Mouse (Mus musculus): Measurements from ENCODE around the gene Ascl1. TPM values are rescaled to one million over a fixed set of nuclear protein-coding genes. Genes with fewer than 3 reads are reported as not detected.
A peak's percentile ranks its signal among the peaks of the same experiment; 100 is the strongest.

The Ascl1 gene
- polyA plus RNA-seq (2016; fragmentation: Nextera tagmentation; extraction: Ambion mirVana), result 15.7 and 41.5 TPM in 2 replicates

GRCm38 (mm10) chr10:87493576-87493975 is at the start of gene Ascl1:
Gene Ascl1 (minus strand): TSS chr10:87493660.
- WGBS, result under 1% methylated on average over 33 of the region's 34 CpGs
- peak within 1 kb of the TSS; percentile 78 for H3K4me3 ChIP-seq

GRCm38 (mm10) chr10:87534172-87534571 is 40.7 kb upstream of the Ascl1 start:
- no peak overlapping the region for H3K4me3 ChIP-seq
- no peaks in the 10 kb centered on the region for H3K4me1 ChIP-seq (replicated peaks)
- no peak for DNase-seq (ENCODE audit: low spot score)
- 84% methylated on average over 1 of the region's 1 CpGs for WGBS
- H3K27ac ChIP-seq, result no peak overlapping the region
- H3K36me3 ChIP-seq, result no peaks in the 10 kb centered on the region
- H3K27me3 ChIP-seq (ENCODE audit: insufficient read depth, poor library complexity, severe bottlenecking), result no peaks in the 10 kb centered on the region
- no peaks in the 10 kb centered on the region for H3K9me3 ChIP-seq

More at GRCm38 (mm10) chr10:87493576-87493975, at the start of gene Ascl1:
- Histone ChIP-seq H3K27me3 (ENCODE audit: insufficient read depth, poor library complexity, severe bottlenecking) (peaks cover 96% of the 10 kb centered on the region), H3K9me3 (peaks cover 3% of the 10 kb centered on the region), H3K36me3 (no peaks in the 10 kb centered on the region), H3K27ac (peak within 1 kb of the TSS; percentile 93), H3K4me1 (replicated peaks) (peaks cover 65% of the 10 kb centered on the region)
- no peak for DNase-seq (ENCODE audit: low spot score)

GRCm38 (mm10) chr10:87521646-87522045 is 28.2 kb upstream of the Ascl1 start, which contains the start of gene Pah:
Gene Pah (plus strand): TSS chr10:87521795.
- WGBS, result 86% methylated on average over 5 of the region's 5 CpGs
- no peak for DNase-seq (ENCODE audit: low spot score)
- H3K36me3 ChIP-seq, result no peaks in the 10 kb centered on the region
- H3K27ac ChIP-seq, result no peak within 1 kb of the TSS
- H3K4me1 ChIP-seq (replicated peaks), result peaks cover 6% of the 10 kb centered on the region; the same call in 1 of the 2 replicates
- 0 out of 2 replicates have a peak, but pooled peaks cover 3% of the 10 kb centered on the region for H3K27me3 ChIP-seq (ENCODE audit: insufficient read depth, poor library complexity, severe bottlenecking)
- no peaks in the 10 kb centered on the region for H3K9me3 ChIP-seq
- no peak within 1 kb of the TSS for H3K4me3 ChIP-seq

DNA sequence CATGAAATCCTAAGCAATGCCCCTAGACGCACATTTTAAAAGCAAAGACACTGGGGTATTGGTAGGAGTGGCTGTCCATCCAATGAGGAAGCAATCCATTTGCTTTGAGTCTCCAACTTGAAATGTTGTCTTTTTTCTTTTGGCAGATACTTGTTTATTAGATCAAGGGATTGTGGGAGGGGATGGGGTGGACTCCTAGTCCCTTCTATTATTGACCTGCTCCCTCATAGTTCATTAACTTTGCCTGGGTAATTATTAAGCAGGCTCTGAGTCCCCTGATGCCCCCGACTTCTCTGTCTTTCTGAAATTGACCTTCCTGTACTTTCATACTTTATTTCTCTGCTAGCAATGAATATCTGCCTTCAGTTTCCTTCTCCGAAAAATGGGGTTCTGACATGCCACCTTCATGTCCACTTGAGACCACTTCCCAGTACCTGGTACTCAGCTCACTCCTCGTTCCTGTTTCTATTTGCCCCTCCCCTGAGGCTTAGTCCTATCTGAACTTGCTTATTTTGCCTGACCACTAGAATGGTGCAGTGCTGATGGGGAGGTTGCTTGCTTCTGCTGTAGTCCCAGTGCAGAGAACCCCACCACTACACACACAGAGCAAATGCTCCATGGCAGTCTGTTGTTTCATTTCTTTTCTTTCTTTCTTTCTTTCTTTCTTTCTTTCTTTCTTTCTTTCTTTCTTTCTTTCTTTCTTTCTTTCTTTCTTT is 27.1 kb upstream of the Ascl1 start:
- H3K36me3 ChIP-seq, result no peaks in the 10 kb centered on the region
- no peak overlapping the region for H3K4me3 ChIP-seq
- H3K4me1 ChIP-seq (replicated peaks), result peaks cover 5% of the 10 kb centered on the region; the same call in 1 of the 2 replicates
- 82% methylated on average over 4 of the region's 4 CpGs for WGBS
- no peak overlapping the region for H3K27ac ChIP-seq
- H3K27me3 ChIP-seq (ENCODE audit: insufficient read depth, poor library complexity, severe bottlenecking), result peaks cover 6% of the 10 kb centered on the region; the same call in 1 of the 2 replicates
- no peaks in the 10 kb centered on the region for H3K9me3 ChIP-seq
- no peak for DNase-seq (ENCODE audit: low spot score)

GRCm38 (mm10) chr10:87518585-87518984 is 25.1 kb upstream of the Ascl1 start:
- H3K36me3 ChIP-seq, result no peaks in the 10 kb centered on the region
- H3K27ac ChIP-seq, result no peak overlapping the region
- peaks cover 6% of the 10 kb centered on the region; the same call in 1 of the 2 replicates for H3K27me3 ChIP-seq (ENCODE audit: insufficient read depth, poor library complexity, severe bottlenecking)
- DNase-seq (ENCODE audit: low spot score), result no peak
- H3K9me3 ChIP-seq, result no peaks in the 10 kb centered on the region
- 87% methylated on average over 2 of the region's 2 CpGs for WGBS
- no peaks in the 10 kb centered on the region for H3K4me1 ChIP-seq (replicated peaks)
- H3K4me3 ChIP-seq, result no peak overlapping the region

- no peaks in the 10 kb centered on the region for H3K4me1 ChIP-seq (replicated peaks)
- DNase-seq (ENCODE audit: low spot score), result no peak
- no peaks in the 10 kb centered on the region for H3K36me3 ChIP-seq
- H3K9me3 ChIP-seq, result no peaks in the 10 kb centered on the region
- peaks cover 3% of the 10 kb centered on the region; the same call in 1 of the 2 replicates for H3K27me3 ChIP-seq (ENCODE audit: insufficient read depth, poor library complexity, severe bottlenecking)
- no peak overlapping the region for H3K4me3 ChIP-seq
- no peak overlapping the region for H3K27ac ChIP-seq
Observed at GRCm38 (mm10) chr10:87513052-87513451, 19.6 kb upstream of the Ascl1 start.

GRCm38 (mm10) chr10:87508581-87508980 is 15.1 kb upstream of the Ascl1 start:
- Histone ChIP-seq H3K27me3 (ENCODE audit: insufficient read depth, poor library complexity, severe bottlenecking) (peaks cover 20% of the 10 kb centered on the region), H3K4me1 (replicated peaks) (peaks cover 3% of the 10 kb centered on the region; the same call in 1 of the 2 replicates), H3K9me3 (no peaks in the 10 kb centered on the region), H3K4me3 (no peak overlapping the region), H3K27ac (no peak overlapping the region), H3K36me3 (no peaks in the 10 kb centered on the region)
- WGBS, result 93% methylated on average over 4 of the region's 4 CpGs
- DNase-seq (ENCODE audit: low spot score), result no peak

DNA sequence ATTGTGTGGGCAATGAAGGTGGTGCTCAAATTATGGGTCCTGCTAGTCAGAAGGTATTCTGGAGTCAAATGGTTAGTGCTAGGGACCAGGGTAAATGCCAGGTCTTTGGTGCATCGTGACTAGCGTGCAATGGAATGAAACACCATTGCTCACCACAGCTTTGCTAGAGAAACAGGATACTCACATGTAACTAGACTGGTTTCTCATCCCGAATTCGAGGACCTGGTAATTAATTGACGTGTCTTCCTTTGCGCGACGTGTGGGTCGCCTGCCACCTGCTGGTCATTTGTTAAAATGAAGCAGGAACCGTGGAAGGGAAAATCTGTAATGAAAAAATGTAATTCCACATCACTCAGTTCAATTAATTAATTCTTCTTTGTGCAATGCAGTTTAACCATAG is 10.5 kb upstream of the Ascl1 start:
- Histone ChIP-seq H3K4me1 (replicated peaks) (peaks cover 31% of the 10 kb centered on the region), H3K27me3 (ENCODE audit: insufficient read depth, poor library complexity, severe bottlenecking) (peaks cover 67% of the 10 kb centered on the region), H3K9me3 (no peaks in the 10 kb centered on the region), H3K36me3 (no peaks in the 10 kb centered on the region), H3K4me3 (no peak overlapping the region), H3K27ac (no peak overlapping the region)
- peak; percentile 49 for DNase-seq (ENCODE audit: low spot score)
- WGBS, result 2% methylated on average over 10 of the region's 10 CpGs

DNA sequence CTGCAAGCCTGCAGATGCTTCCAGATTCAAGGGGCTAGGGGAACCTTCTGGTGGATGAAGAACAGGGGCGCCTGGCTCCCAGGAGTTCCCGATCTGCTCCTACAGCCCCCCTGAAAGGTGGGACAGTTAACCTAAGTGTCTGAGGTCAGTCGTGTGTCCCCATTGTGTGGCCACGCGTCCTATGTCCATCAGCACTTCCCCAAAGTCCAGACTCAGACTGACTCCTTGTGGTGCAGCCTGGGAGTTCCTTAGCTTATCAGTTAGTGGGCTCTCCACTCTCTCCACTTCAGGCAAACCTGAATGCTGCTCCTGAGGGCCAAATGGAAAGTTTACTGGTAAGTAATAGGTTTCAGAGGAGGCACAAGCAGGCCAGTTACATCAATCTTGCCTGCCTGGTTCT is 8.8 kb upstream of the Ascl1 start:
- Histone ChIP-seq H3K9me3 (peaks cover 3% of the 10 kb centered on the region), H3K27ac (peak overlapping the region; percentile 75), H3K36me3 (no peaks in the 10 kb centered on the region), H3K4me1 (replicated peaks) (peaks cover 31% of the 10 kb centered on the region), H3K4me3 (peak overlapping the region; percentile 43; the same call in 1 of the 2 replicates), H3K27me3 (ENCODE audit: insufficient read depth, poor library complexity, severe bottlenecking) (peaks cover 83% of the 10 kb centered on the region)
- peak; percentile 64 for DNase-seq (ENCODE audit: low spot score)
- WGBS, result 18% methylated on average over 5 of the region's 5 CpGs

DNA sequence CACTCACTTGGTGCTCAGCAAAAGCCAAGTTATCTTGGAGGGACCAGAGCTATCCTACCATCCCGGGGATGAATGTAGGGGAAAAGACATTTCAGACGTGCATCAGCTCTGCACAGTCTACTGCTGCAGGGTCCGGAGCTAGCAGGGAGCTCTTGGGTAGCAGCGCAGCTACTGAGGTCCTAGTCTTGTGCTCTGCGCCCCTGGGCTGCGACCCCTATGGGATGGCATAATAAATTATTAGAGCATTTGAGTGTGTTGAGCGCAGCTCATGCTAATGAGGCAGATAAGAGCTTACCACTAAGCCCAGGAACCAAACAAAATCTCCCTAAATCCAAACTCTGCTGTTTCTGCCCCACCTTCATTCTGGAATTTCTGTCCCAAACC is 8.2 kb upstream of the Ascl1 start:
- H3K9me3 ChIP-seq, result peaks cover 3% of the 10 kb centered on the region
- no peak for DNase-seq (ENCODE audit: low spot score)
- peak overlapping the region; percentile 75 for H3K27ac ChIP-seq
- 8% methylated on average over 7 of the region's 7 CpGs for WGBS
- peak overlapping the region; percentile 43 for H3K4me3 ChIP-seq
- peaks cover 31% of the 10 kb centered on the region for H3K4me1 ChIP-seq (replicated peaks)
- no peaks in the 10 kb centered on the region for H3K36me3 ChIP-seq
- H3K27me3 ChIP-seq (ENCODE audit: insufficient read depth, poor library complexity, severe bottlenecking), result peaks cover 90% of the 10 kb centered on the region

DNA sequence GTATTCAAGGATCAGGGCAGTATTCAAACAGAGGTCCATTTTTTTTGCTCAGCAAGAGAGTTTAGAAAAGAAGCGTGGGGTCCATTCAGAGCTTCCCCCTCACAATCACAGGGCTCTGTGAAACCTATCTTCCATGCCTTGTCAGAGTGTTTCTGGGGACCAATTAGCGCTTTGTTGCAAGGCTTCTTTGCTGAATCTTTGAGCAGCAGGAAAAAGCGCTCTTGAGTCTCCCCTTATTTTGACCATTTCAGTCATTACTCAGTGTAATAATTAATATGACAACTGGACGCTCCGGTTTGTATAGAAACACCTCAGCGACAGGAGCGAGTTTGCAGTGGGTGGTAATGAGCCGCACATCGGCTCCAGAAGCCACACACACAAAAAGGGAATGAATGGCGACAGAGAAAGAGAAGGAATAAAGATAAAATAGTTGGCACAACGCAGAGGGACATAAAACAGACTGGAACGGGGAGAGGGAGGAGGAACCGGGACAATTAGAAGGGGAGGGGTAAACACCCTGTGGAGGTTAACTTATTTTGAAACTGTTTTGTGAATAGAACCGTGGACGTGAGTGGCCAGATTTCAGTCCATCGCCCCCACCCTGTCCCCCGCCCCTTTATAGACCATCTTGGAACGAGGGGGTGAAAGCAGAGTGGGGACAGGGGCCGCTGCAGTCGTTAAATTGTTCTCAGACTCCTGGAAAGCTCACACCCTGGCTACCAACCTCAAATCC is 7.6 kb upstream of the Ascl1 start:
- no peak for DNase-seq (ENCODE audit: low spot score)
- Histone ChIP-seq H3K9me3 (peaks cover 3% of the 10 kb centered on the region), H3K27ac (peak overlapping the region; percentile 75), H3K4me1 (replicated peaks) (peaks cover 31% of the 10 kb centered on the region), H3K36me3 (no peaks in the 10 kb centered on the region), H3K4me3 (peak overlapping the region; percentile 43), H3K27me3 (ENCODE audit: insufficient read depth, poor library complexity, severe bottlenecking) (peaks cover 94% of the 10 kb centered on the region)
- WGBS, result 8% methylated on average over 20 of the region's 20 CpGs

- peaks cover 3% of the 10 kb centered on the region for H3K9me3 ChIP-seq
- H3K27me3 ChIP-seq (ENCODE audit: insufficient read depth, poor library complexity, severe bottlenecking), result peaks cover 98% of the 10 kb centered on the region
- peaks cover 53% of the 10 kb centered on the region for H3K4me1 ChIP-seq (replicated peaks)
- 89% methylated on average over 2 of the region's 2 CpGs for WGBS
- no peaks in the 10 kb centered on the region for H3K36me3 ChIP-seq
- no peak overlapping the region for H3K4me3 ChIP-seq
- H3K27ac ChIP-seq, result no peak overlapping the region
- no peak for DNase-seq (ENCODE audit: low spot score)
Observed at GRCm38 (mm10) chr10:87497056-87497455, 3.6 kb upstream of the Ascl1 start.

- peaks cover 55% of the 10 kb centered on the region for H3K4me1 ChIP-seq (replicated peaks)
- no peaks in the 10 kb centered on the region for H3K36me3 ChIP-seq
- under 1% methylated on average over 18 of the region's 18 CpGs for WGBS
- DNase-seq (ENCODE audit: low spot score), result peak; percentile 49
- H3K9me3 ChIP-seq, result peaks cover 3% of the 10 kb centered on the region
- peak overlapping the region; percentile 78 for H3K4me3 ChIP-seq
- peaks cover 96% of the 10 kb centered on the region for H3K27me3 ChIP-seq (ENCODE audit: insufficient read depth, poor library complexity, severe bottlenecking)
- H3K27ac ChIP-seq, result peak overlapping the region; percentile 69
Observed at GRCm38 (mm10) chr10:87494596-87494995, 1.1 kb upstream of the Ascl1 start.

All from hindbrain, embryonic 10.5 days (tissue).